Mouse (Mus musculus): ENCODE data around the gene Mamstr. TPM values are rescaled to one million over a fixed set of nuclear protein-coding genes. Genes with fewer than 3 reads are reported as not detected.
A peak's percentile ranks its signal among the peaks of the same experiment; 100 is the strongest.

Gene Mamstr
- polyA plus RNA-seq, 1 experiment from 2014 or later: 7.4 TPM

DNA sequence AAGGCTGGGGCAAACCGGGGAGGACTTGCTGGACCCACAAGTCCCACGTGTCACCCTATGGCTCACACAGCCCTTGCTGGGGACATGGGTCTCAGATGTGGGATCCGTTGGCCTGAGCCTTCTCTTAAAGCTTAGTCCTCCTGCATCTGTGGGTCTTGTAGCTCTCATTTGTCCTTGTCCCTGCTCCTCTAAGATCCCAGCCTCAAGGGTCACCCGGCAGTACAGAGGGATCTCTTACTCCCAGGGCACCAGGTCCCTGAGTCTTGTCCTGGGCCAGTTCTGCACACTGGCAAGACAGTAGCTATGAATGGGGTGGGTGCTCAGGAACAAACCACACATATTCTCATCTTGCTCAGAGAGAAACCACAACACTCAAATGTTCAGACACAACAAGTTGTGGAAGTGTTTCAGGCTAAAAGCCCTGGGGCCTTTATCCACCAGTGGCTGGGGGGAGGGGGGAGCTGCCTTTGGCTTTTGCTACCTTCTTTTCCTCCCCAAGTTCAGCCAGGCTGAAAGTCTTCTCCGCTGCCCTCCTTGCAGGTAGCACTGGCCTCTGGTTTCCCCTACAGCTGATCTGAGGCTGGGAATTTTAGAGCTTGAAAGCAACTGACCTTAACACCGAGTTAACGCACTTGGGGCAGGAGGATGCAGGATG is 43.7 kb downstream of the Mamstr start, which contains the start of gene Ntn5:
Gene Ntn5 (plus strand): TSS at position 627 of the 655 bp plus-strand sequence.
- H3K4me2 ChIP-seq: no peak within 1 kb of the TSS
- no peak within 1 kb of the TSS for H3K4me3 ChIP-seq
- H3K9me3 ChIP-seq (replicated peaks): no peaks in the 10 kb centered on the region
- WGBS: 79% methylated on average over 7 of the region's 7 CpGs
- peaks cover 6% of the 10 kb centered on the region for H3K27me3 ChIP-seq
- ATAC-seq (replicated peaks; ENCODE audit: insufficient number of reproducible peaks, insufficient read depth, low FRiP score, low read depth): no peak
- peaks cover 38% of the 10 kb centered on the region for H3K4me1 ChIP-seq (replicated peaks)
- H3K9ac ChIP-seq: no peak within 1 kb of the TSS
- no peaks in the 10 kb centered on the region for H3K36me3 ChIP-seq
- H3K27ac ChIP-seq: no peak within 1 kb of the TSS

GRCm38 (mm10) chr7:45685811-45686210 is 46.0 kb downstream of the Mamstr start:
- Histone ChIP-seq H3K27ac (no peak overlapping the region), H3K9me3 (replicated peaks) (no peaks in the 10 kb centered on the region), H3K36me3 (no peaks in the 10 kb centered on the region), H3K4me3 (no peak overlapping the region), H3K27me3 (peaks cover 6% of the 10 kb centered on the region), H3K4me2 (no peak overlapping the region), H3K4me1 (replicated peaks) (peaks cover 39% of the 10 kb centered on the region), H3K9ac (no peak overlapping the region)
- no peak for ATAC-seq (replicated peaks; ENCODE audit: insufficient number of reproducible peaks, insufficient read depth, low FRiP score, low read depth)
- WGBS: 50% methylated on average over 10 of the region's 10 CpGs

GRCm38 (mm10) chr7:45686841-45687240 is 47.1 kb downstream of the Mamstr start:
- Histone ChIP-seq H3K9me3 (replicated peaks) (no peaks in the 10 kb centered on the region), H3K4me1 (replicated peaks) (peaks cover 29% of the 10 kb centered on the region), H3K36me3 (no peaks in the 10 kb centered on the region), H3K4me3 (no peak overlapping the region), H3K27me3 (peaks cover 6% of the 10 kb centered on the region), H3K9ac (no peak overlapping the region), H3K4me2 (no peak overlapping the region), H3K27ac (no peak overlapping the region)
- no peak for ATAC-seq (replicated peaks; ENCODE audit: insufficient number of reproducible peaks, insufficient read depth, low FRiP score, low read depth)
- whole genome bisulfite sequencing: 74% methylated on average over 3 of the region's 3 CpGs

DNA sequence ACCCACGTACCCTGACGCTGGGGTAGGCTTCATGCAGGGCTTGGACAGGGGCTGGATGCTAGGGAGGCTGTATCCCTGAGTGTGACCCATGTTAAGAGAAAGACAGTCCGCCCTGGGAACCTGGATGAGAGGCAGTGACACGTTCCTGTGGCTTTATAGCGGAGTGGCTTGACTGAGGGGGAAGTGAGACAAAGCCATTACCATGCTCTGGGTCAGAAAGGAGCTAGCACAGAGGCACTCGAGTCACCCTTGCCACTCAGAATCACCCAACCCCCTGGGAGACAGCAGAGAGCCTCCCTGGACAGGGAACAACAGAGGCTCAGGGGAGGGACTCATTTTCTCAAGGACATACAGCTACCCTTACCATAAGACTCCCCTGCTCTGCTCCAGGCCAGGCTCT is 49.3 kb downstream of the Mamstr start:
- 60% methylated on average over 6 of the region's 6 CpGs for WGBS
- no peaks in the 10 kb centered on the region for H3K9me3 ChIP-seq (replicated peaks)
- H3K9ac ChIP-seq: no peak overlapping the region; the same call in 1 of the 2 replicates
- peaks cover 17% of the 10 kb centered on the region for H3K4me1 ChIP-seq (replicated peaks)
- H3K27ac ChIP-seq: no peak overlapping the region
- no peak overlapping the region for H3K4me2 ChIP-seq
- H3K36me3 ChIP-seq: no peaks in the 10 kb centered on the region
- ATAC-seq (replicated peaks; ENCODE audit: insufficient number of reproducible peaks, insufficient read depth, low FRiP score, low read depth): no peak
- peaks cover 6% of the 10 kb centered on the region; the same call in 1 of the 2 replicates for H3K27me3 ChIP-seq
- H3K4me3 ChIP-seq: no peak overlapping the region

- Histone ChIP-seq H3K27ac (peak overlapping the region; percentile 64), H3K9ac (no peak overlapping the region), H3K4me1 (replicated peaks) (peaks cover 17% of the 10 kb centered on the region), H3K27me3 (peaks cover 4% of the 10 kb centered on the region; the same call in 1 of the 2 replicates), H3K36me3 (no peaks in the 10 kb centered on the region), H3K4me3 (no peak overlapping the region), H3K9me3 (replicated peaks) (no peaks in the 10 kb centered on the region), H3K4me2 (no peak overlapping the region)
- ATAC-seq (replicated peaks; ENCODE audit: insufficient number of reproducible peaks, insufficient read depth, low FRiP score, low read depth): no peak
- WGBS: 20% methylated on average over 11 of the region's 11 CpGs
These were observed 50.0 kb downstream of the Mamstr start for GRCm38 (mm10) chr7:45689800-45690199.

GRCm38 (mm10) chr7:45692364-45692763 is 52.6 kb downstream of the Mamstr start:
- WGBS: 63% methylated on average over 2 of the region's 2 CpGs
- no peak overlapping the region for H3K4me3 ChIP-seq

DNA sequence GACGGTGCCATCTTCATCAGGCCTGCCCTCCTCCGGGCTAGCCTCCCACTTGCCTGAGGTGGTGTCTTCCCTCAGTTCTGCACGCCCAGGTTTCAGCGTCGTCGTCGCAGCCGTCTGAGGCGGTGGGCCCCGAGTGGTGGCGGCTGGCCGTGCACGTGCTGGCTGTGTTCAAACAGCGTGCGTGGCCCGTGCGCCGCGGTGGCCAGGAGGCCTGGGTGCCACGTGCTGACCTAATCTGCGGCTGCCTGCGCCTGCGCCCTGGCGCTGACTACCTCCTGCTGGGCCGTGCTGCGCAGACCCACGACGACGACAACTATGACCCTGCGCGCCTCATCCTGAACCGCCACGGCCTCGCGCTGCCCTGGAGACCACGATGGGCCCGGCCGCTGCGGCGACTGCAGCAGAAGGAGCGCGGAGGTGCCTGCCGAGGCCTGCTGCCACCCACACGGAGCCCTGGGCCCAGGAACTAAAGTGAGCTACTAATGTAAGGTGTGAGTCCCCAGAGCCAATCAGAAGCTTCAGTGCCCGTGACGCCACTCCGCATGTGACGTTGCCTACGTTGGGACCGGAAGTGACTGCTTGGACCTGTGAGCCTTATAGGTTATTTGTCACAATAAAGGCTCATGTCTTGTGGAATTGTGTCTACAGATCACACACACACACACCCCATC is 54.3 kb downstream of the Mamstr start, which contains the start of gene Sec1:
Gene Sec1 (minus strand): TSS at position 482 of the 671 bp plus-strand sequence.
- H3K27me3 ChIP-seq: peaks cover 11% of the 10 kb centered on the region

More at GRCm38 (mm10) chr7:45692364-45692763, 52.6 kb downstream of the Mamstr start:
- H3K9me3 ChIP-seq (replicated peaks): no peaks in the 10 kb centered on the region
- no peak overlapping the region for H3K4me2 ChIP-seq
- H3K36me3 ChIP-seq: no peaks in the 10 kb centered on the region
- H3K9ac ChIP-seq: no peak overlapping the region
- H3K27ac ChIP-seq: no peak overlapping the region
- ATAC-seq (replicated peaks; ENCODE audit: insufficient number of reproducible peaks, insufficient read depth, low FRiP score, low read depth): no peak
- peaks cover 17% of the 10 kb centered on the region for H3K4me1 ChIP-seq (replicated peaks)
- H3K27me3 ChIP-seq: no peaks in the 10 kb centered on the region; the same call in 1 of the 2 replicates

DNA sequence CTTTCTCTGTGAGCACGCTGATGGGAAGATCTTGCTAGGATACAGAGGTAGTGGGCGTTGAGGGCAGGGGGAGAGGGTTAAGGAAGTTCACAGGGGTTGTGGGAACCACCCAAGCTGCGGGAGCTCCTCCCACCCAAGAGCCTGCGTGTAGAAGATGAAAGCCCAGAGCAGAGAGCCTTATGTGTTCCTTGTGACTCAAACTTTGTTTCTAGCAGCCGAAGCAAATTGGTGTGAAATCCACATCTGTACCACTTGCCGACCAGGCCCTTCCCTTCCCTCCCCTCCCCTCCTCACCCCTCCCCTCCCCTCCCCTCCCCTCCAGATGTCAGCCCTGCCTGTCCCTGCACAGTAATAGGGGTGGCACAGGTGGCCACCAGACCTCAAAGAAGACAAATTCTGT is 55.3 kb downstream of the Mamstr start:
- no peak overlapping the region for H3K4me2 ChIP-seq
- H3K27ac ChIP-seq: no peak overlapping the region
- WGBS: 36% methylated on average over 6 of the region's 6 CpGs
- H3K4me1 ChIP-seq (replicated peaks): peaks cover 12% of the 10 kb centered on the region
- no peak overlapping the region for H3K4me3 ChIP-seq
- H3K36me3 ChIP-seq: no peaks in the 10 kb centered on the region
- H3K9me3 ChIP-seq (replicated peaks): no peaks in the 10 kb centered on the region
- no peak for ATAC-seq (replicated peaks; ENCODE audit: insufficient number of reproducible peaks, insufficient read depth, low FRiP score, low read depth)
- no peak overlapping the region for H3K9ac ChIP-seq
- peaks cover 22% of the 10 kb centered on the region for H3K27me3 ChIP-seq

More for the DNA sequence above, 54.3 kb downstream of the Mamstr start, which contains the start of gene Sec1:
- Histone ChIP-seq H3K4me2 (no peak within 1 kb of the TSS), H3K4me3 (no peak within 1 kb of the TSS), H3K9me3 (replicated peaks) (no peaks in the 10 kb centered on the region), H3K4me1 (replicated peaks) (peaks cover 14% of the 10 kb centered on the region), H3K27ac (no peak within 1 kb of the TSS), H3K9ac (no peak within 1 kb of the TSS), H3K36me3 (no peaks in the 10 kb centered on the region)
- ATAC-seq (replicated peaks; ENCODE audit: insufficient number of reproducible peaks, insufficient read depth, low FRiP score, low read depth): no peak
- WGBS: 85% methylated on average over 50 of the region's 50 CpGs

Other genes starting within 250 kb of the Mamstr start
- gene Snrnp70, start 244.2 kb upstream of the Mamstr start, polyA plus RNA-seq (2015; fragmentation: Nextera tagmentation; extraction: Ambion mirVana): 123 and 146 TPM in 2 replicates
- gene Kcna7, start 234.3 kb upstream of the Mamstr start, polyA plus RNA-seq (2015; fragmentation: Nextera tagmentation; extraction: Ambion mirVana): 0.33 and 0.58 TPM in 2 replicates
- gene Ntf5, start 226.3 kb upstream of the Mamstr start, polyA plus RNA-seq (2015; fragmentation: Nextera tagmentation; extraction: Ambion mirVana): 0.81 and 1.6 TPM in 2 replicates
- not detected in 2 replicates for gene Lhb, start 219.2 kb upstream of the Mamstr start, polyA plus RNA-seq (2015; fragmentation: Nextera tagmentation; extraction: Ambion mirVana)
- 111 and 113 TPM in 2 replicates for gene Gys1, start 205.1 kb upstream of the Mamstr start, polyA plus RNA-seq (2015; fragmentation: Nextera tagmentation; extraction: Ambion mirVana)
- 65.0 and 82.1 TPM in 2 replicates for gene Ruvbl2, start 201.9 kb upstream of the Mamstr start, polyA plus RNA-seq (2015; fragmentation: Nextera tagmentation; extraction: Ambion mirVana)
- gene Ftl1, start 180.1 kb upstream of the Mamstr start, polyA plus RNA-seq (2015; fragmentation: Nextera tagmentation; extraction: Ambion mirVana): 3,328 and 3,965 TPM in 2 replicates
- 107 and 112 TPM in 2 replicates for gene Bax, start 173.1 kb upstream of the Mamstr start, polyA plus RNA-seq (2015; fragmentation: Nextera tagmentation; extraction: Ambion mirVana)
- gene Tulp2, start 158.1 kb upstream of the Mamstr start, polyA plus RNA-seq (2015; fragmentation: Nextera tagmentation; extraction: Ambion mirVana): 0.28 and 1.3 TPM in 2 replicates
- not detected in 2 replicates for gene Gm45808, start 153.2 kb upstream of the Mamstr start, polyA plus RNA-seq (2015; fragmentation: Nextera tagmentation; extraction: Ambion mirVana)
- gene Dhdh, start 151.2 kb upstream of the Mamstr start, polyA plus RNA-seq (2015; fragmentation: Nextera tagmentation; extraction: Ambion mirVana): 4.0 and 4.1 TPM in 2 replicates
- 144 and 177 TPM in 2 replicates for gene Nucb1, start 129.6 kb upstream of the Mamstr start, polyA plus RNA-seq (2015; fragmentation: Nextera tagmentation; extraction: Ambion mirVana)
- 25.3 and 37.6 TPM in 2 replicates for gene Ppp1r15a, start 113.7 kb upstream of the Mamstr start, polyA plus RNA-seq (2015; fragmentation: Nextera tagmentation; extraction: Ambion mirVana)
- 1.0 and 2.6 TPM in 2 replicates for gene Plekha4, start 113.6 kb upstream of the Mamstr start, polyA plus RNA-seq (2015; fragmentation: Nextera tagmentation; extraction: Ambion mirVana)
- gene Hsd17b14, start 85.1 kb upstream of the Mamstr start, polyA plus RNA-seq (2015; fragmentation: Nextera tagmentation; extraction: Ambion mirVana): 0.24 and 0.82 TPM in 2 replicates
- 79.4 and 84.5 TPM in 2 replicates for gene Bcat2, start 69.8 kb upstream of the Mamstr start, polyA plus RNA-seq (2015; fragmentation: Nextera tagmentation; extraction: Ambion mirVana)
- 0.13 and 1.2 TPM in 2 replicates for gene Fgf21, start 24.5 kb upstream of the Mamstr start, polyA plus RNA-seq (2015; fragmentation: Nextera tagmentation; extraction: Ambion mirVana)
- 0.15 and 0.66 TPM in 2 replicates for gene Fut1, start 22.7 kb upstream of the Mamstr start, polyA plus RNA-seq (2015; fragmentation: Nextera tagmentation; extraction: Ambion mirVana)
- 0.33 and 0.35 TPM in 2 replicates for gene Izumo1, start 18.2 kb upstream of the Mamstr start, polyA plus RNA-seq (2015; fragmentation: Nextera tagmentation; extraction: Ambion mirVana)
- gene Rasip1, start 12.5 kb upstream of the Mamstr start, polyA plus RNA-seq (2015; fragmentation: Nextera tagmentation; extraction: Ambion mirVana): 19.6 and 23.4 TPM in 2 replicates
- 1.5 and 1.6 TPM in 2 replicates for gene Fut2, start 26.4 kb downstream of the Mamstr start, polyA plus RNA-seq (2015; fragmentation: Nextera tagmentation; extraction: Ambion mirVana)
- 0.14 TPM in 1 of 2 replicates, not detected in the other for gene Ntn5, start 44.0 kb downstream of the Mamstr start, polyA plus RNA-seq (2015; fragmentation: Nextera tagmentation; extraction: Ambion mirVana)
- 0.13 and 0.34 TPM in 2 replicates for gene Sec1, start 54.4 kb downstream of the Mamstr start, polyA plus RNA-seq (2015; fragmentation: Nextera tagmentation; extraction: Ambion mirVana)
- 5.1 and 6.0 TPM in 2 replicates for gene Car11, start 59.9 kb downstream of the Mamstr start, polyA plus RNA-seq (2015; fragmentation: Nextera tagmentation; extraction: Ambion mirVana)
- gene Dbp, start 65.1 kb downstream of the Mamstr start, polyA plus RNA-seq (2015; fragmentation: Nextera tagmentation; extraction: Ambion mirVana): 3.0 and 4.3 TPM in 2 replicates
- gene Rpl18, start 75.5 kb downstream of the Mamstr start, polyA plus RNA-seq (2015; fragmentation: Nextera tagmentation; extraction: Ambion mirVana): 540 and 572 TPM in 2 replicates
- gene Sphk2, start 78.0 kb downstream of the Mamstr start, polyA plus RNA-seq (2015; fragmentation: Nextera tagmentation; extraction: Ambion mirVana): 13.7 and 21.0 TPM in 2 replicates
- gene Fam83e, start 81.2 kb downstream of the Mamstr start, polyA plus RNA-seq (2015; fragmentation: Nextera tagmentation; extraction: Ambion mirVana): 0.25 and 0.65 TPM in 2 replicates
- gene Spaca4, start 85.8 kb downstream of the Mamstr start, polyA plus RNA-seq (2015; fragmentation: Nextera tagmentation; extraction: Ambion mirVana): not detected in 2 replicates
- 0.53 TPM in 1 of 2 replicates, not detected in the other for gene Lmtk3, start 143.8 kb downstream of the Mamstr start, polyA plus RNA-seq (2015; fragmentation: Nextera tagmentation; extraction: Ambion mirVana)
- 0.21 and 1.1 TPM in 2 replicates for gene Sult2b1, start 144.7 kb downstream of the Mamstr start, polyA plus RNA-seq (2015; fragmentation: Nextera tagmentation; extraction: Ambion mirVana)
- 92.2 and 101 TPM in 2 replicates for gene Cyth2, start 174.6 kb downstream of the Mamstr start, polyA plus RNA-seq (2015; fragmentation: Nextera tagmentation; extraction: Ambion mirVana)
- gene Kcnj14, start 184.8 kb downstream of the Mamstr start, polyA plus RNA-seq (2015; fragmentation: Nextera tagmentation; extraction: Ambion mirVana): 0.37 and 0.44 TPM in 2 replicates
- 29.1 and 38.8 TPM in 2 replicates for gene Grwd1, start 191.0 kb downstream of the Mamstr start, polyA plus RNA-seq (2015; fragmentation: Nextera tagmentation; extraction: Ambion mirVana)
- 54.6 and 65.0 TPM in 2 replicates for gene Kdelr1, start 232.8 kb downstream of the Mamstr start, polyA plus RNA-seq (2015; fragmentation: Nextera tagmentation; extraction: Ambion mirVana)
- gene Grin2d, start 238.4 kb downstream of the Mamstr start, polyA plus RNA-seq (2015; fragmentation: Nextera tagmentation; extraction: Ambion mirVana): 0.21 and 0.27 TPM in 2 replicates